In genomic region chr1:144374121-144374520, GRCm38 (mm10) we compare ENCODE assay signal across 23 mouse cellular contexts.
"Had no signal": no experiment of that assay in that cellular context is flagged by ENCODE, and none has a peak within 500 bp of the region (broad histone marks: within the 10 kb centered on the region; RNA-seq: fewer than 3 reads in every experiment).

No protein-coding gene starts in this region.

- H3K4me2 ChIP-seq: liver, embryonic 15.5 days; lung, embryonic 15.5 days; midbrain, embryonic 11.5 days; midbrain, embryonic 13.5 days; neural tube, embryonic 13.5 days; neural tube, embryonic 15.5 days had no signal

- H3K9me3 ChIP-seq: liver, embryonic 15.5 days; lung, embryonic 15.5 days; megakaryocyte, embryonic 14.5 days; midbrain, embryonic 13.5 days; neural tube, embryonic 13.5 days; neural tube, embryonic 15.5 days had no signal

- H3K4me1 ChIP-seq: liver, embryonic 15.5 days; lung, embryonic 15.5 days; megakaryocyte, embryonic 14.5 days; midbrain, embryonic 13.5 days; neural tube, embryonic 13.5 days; neural tube, embryonic 15.5 days had no signal

- H3K27me3 ChIP-seq: liver, embryonic 15.5 days; lung, embryonic 15.5 days; megakaryocyte, embryonic 14.5 days; midbrain, embryonic 13.5 days; neural tube, embryonic 13.5 days; neural tube, embryonic 15.5 days had no signal

- H3K27ac ChIP-seq: liver, embryonic 15.5 days; lung, embryonic 15.5 days; macrophage; midbrain, embryonic 13.5 days; neural tube, embryonic 13.5 days; neural tube, embryonic 15.5 days had no signal

- H3K36me3 ChIP-seq: liver, embryonic 15.5 days; lung, embryonic 15.5 days; midbrain, embryonic 13.5 days; neural tube, embryonic 13.5 days; neural tube, embryonic 15.5 days had no signal

- DNase-seq: liver, postnatal 0 days; lung, adult 2 months; lung, postnatal 14 days; lung, postnatal 36 days; retina, postnatal 1 day; right cerebral cortex, adult 18-20 months; right cerebral cortex, postnatal 25 days; right cerebral cortex, postnatal 4 days; spleen, adult 18-20 months; thymus, adult 18-20 months; thymus, postnatal 14 days; thymus, postnatal 36 days had no signal

- H3K4me3 ChIP-seq: liver, embryonic 15.5 days; lung, embryonic 15.5 days; megakaryocyte, embryonic 14.5 days; midbrain, embryonic 13.5 days; myocyte; neural tube, embryonic 13.5 days; neural tube, embryonic 15.5 days had no signal

- H3K9ac ChIP-seq: liver, embryonic 15.5 days; liver, postnatal 0 days; lung, embryonic 15.5 days; midbrain, embryonic 13.5 days; neural tube, embryonic 13.5 days; neural tube, embryonic 15.5 days had no signal

- ATAC-seq: liver, postnatal 0 days; lung, postnatal 0 days; midbrain, embryonic 13.5 days; midbrain, embryonic 16.5 days had no signal
